Mouse (Mus musculus) ES-Bruce4 (cell line): ENCODE measurements around the gene Lsm14a. TPM values are rescaled to one million over a fixed set of nuclear protein-coding genes. Genes with fewer than 3 reads are reported as not detected.

Source experiments
- H3K27ac ChIP-seq: 2 replicates; pipeline ENCODE4 v1.5.1; 2012; ENCODE audit warnings: low read length, inconsistent platforms; ENCODE audit not compliant: insufficient read depth
- H3K27me3 ChIP-seq: 2 replicates; pipeline ENCODE4 v1.6.1; 2012; ENCODE audit warnings: mild to moderate bottlenecking, low read length, inconsistent platforms; ENCODE audit not compliant: control insufficient read depth, poor library complexity, insufficient read depth, severe bottlenecking
- H3K36me3 ChIP-seq: 2 replicates; pipeline ENCODE4 v1.6.1; 2012; ENCODE audit warnings: inconsistent platforms, mild to moderate bottlenecking, low read length, moderate library complexity; ENCODE audit not compliant: control insufficient read depth, poor library complexity, insufficient read depth, severe bottlenecking
- H3K4me1 ChIP-seq: one replicate; pipeline ENCODE4 v1.8.1; 2011; ENCODE audit warnings: low read length; ENCODE audit not compliant: control insufficient read depth, insufficient read depth
- H3K4me3 ChIP-seq: 2 replicates; pipeline ENCODE4 v1.5.1; 2011; ENCODE audit warnings: low read depth, mild to moderate bottlenecking, low read length
- H3K9ac ChIP-seq: 2 replicates; pipeline ENCODE4 v1.6.1; 2012; ENCODE audit warnings: low read depth, mild to moderate bottlenecking, inconsistent platforms; ENCODE audit not compliant: poor library complexity, severe bottlenecking
- H3K9me3 ChIP-seq: replicated peaks from 2 replicates; pipeline ENCODE4 v1.6.1; 2012; ENCODE audit warnings: mild to moderate bottlenecking, low read length, inconsistent platforms; ENCODE audit not compliant: control insufficient read depth, poor library complexity, insufficient read depth, severe bottlenecking
- CTCF ChIP-seq: IDR thresholded peaks from one replicate; pipeline ENCODE4 v1.8.1; 2011; ENCODE audit warnings: low read depth, low read length
- EP300 ChIP-seq: IDR thresholded peaks from 2 replicates; pipeline ENCODE4 v1.6.1; 2011; ENCODE audit warnings: low read depth, low read length; ENCODE audit not compliant: insufficient read depth
- POLR2A ChIP-seq: IDR thresholded peaks from one replicate; pipeline ENCODE4 v1.8.1; 2011; ENCODE audit warnings: low read length; ENCODE audit not compliant: insufficient read depth
- polyA plus RNA-seq: library from polyadenylated mRNA; stranded (reverse); fragments of >200 nt; gene quantifications from 2 replicates; pipeline ENCODE4 v1.2.4, GENCODE M21; 2011; ENCODE audit warnings: low read depth; ENCODE audit not compliant: missing spikeins, insufficient read depth, insufficient read length

Lsm14a gene
- polyA plus RNA-seq, 1 experiment, result 167 TPM

GRCm38 (mm10) chr7:34324857-34325256, 68.3 kb downstream of the Lsm14a start:
- no peak for TF ChIP-seq EP300
- TF ChIP-seq POLR2A, result no peak
- no peak for TF ChIP-seq CTCF
- Histone ChIP-seq H3K4me1 (no peaks in the 10 kb centered on the region), H3K27me3 (no peaks in the 10 kb centered on the region), H3K9ac (no peak overlapping the region), H3K27ac (no peak overlapping the region), H3K4me3 (no peak overlapping the region), H3K9me3 (no peaks in the 10 kb centered on the region), H3K36me3 (no peaks in the 10 kb centered on the region)

- no peaks in the 10 kb centered on the region for H3K27me3 ChIP-seq
- no peaks in the 10 kb centered on the region for H3K9me3 ChIP-seq
- TF ChIP-seq POLR2A (no peak), CTCF (peak; percentile 22), EP300 (no peak)
- H3K4me1 ChIP-seq, result no peaks in the 10 kb centered on the region
- H3K9ac ChIP-seq, result no peak overlapping the region
- H3K36me3 ChIP-seq, result no peaks in the 10 kb centered on the region
- H3K4me3 ChIP-seq, result no peak overlapping the region
- no peak overlapping the region for H3K27ac ChIP-seq
Observed at GRCm38 (mm10) chr7:34324005-34324404, 69.1 kb downstream of the Lsm14a start.

- Histone ChIP-seq H3K27ac (no peak overlapping the region), H3K9ac (no peak overlapping the region), H3K4me3 (no peak overlapping the region), H3K27me3 (no peaks in the 10 kb centered on the region), H3K9me3 (no peaks in the 10 kb centered on the region), H3K36me3 (no peaks in the 10 kb centered on the region), H3K4me1 (no peaks in the 10 kb centered on the region)
- TF ChIP-seq CTCF (no peak), POLR2A (no peak), EP300 (no peak)
Observed at GRCm38 (mm10) chr7:34323351-34323750, 69.8 kb downstream of the Lsm14a start.

GRCm38 (mm10) chr7:34321958-34322357, 71.2 kb downstream of the Lsm14a start:
- Histone ChIP-seq H3K27ac (no peak overlapping the region), H3K9ac (no peak overlapping the region), H3K4me1 (no peaks in the 10 kb centered on the region), H3K27me3 (no peaks in the 10 kb centered on the region), H3K36me3 (no peaks in the 10 kb centered on the region), H3K4me3 (no peak overlapping the region), H3K9me3 (no peaks in the 10 kb centered on the region)
- TF ChIP-seq POLR2A (no peak), EP300 (no peak), CTCF (no peak)

GRCm38 (mm10) chr7:34321119-34321518, 72.0 kb downstream of the Lsm14a start:
- no peak overlapping the region for H3K4me3 ChIP-seq
- no peak overlapping the region for H3K9ac ChIP-seq
- no peak overlapping the region for H3K27ac ChIP-seq
- no peaks in the 10 kb centered on the region for H3K36me3 ChIP-seq
- no peaks in the 10 kb centered on the region for H3K27me3 ChIP-seq
- H3K9me3 ChIP-seq, result no peaks in the 10 kb centered on the region
- no peaks in the 10 kb centered on the region for H3K4me1 ChIP-seq
- TF ChIP-seq CTCF (no peak), POLR2A (no peak), EP300 (no peak)

GRCm38 (mm10) chr7:34319957-34320356, 73.2 kb downstream of the Lsm14a start:
- H3K27ac ChIP-seq, result no peak overlapping the region
- TF ChIP-seq CTCF, result no peak

More at GRCm38 (mm10) chr7:34319957-34320356, 73.2 kb downstream of the Lsm14a start:
- H3K4me1 ChIP-seq, result no peaks in the 10 kb centered on the region
- no peak overlapping the region for H3K9ac ChIP-seq
- H3K9me3 ChIP-seq, result no peaks in the 10 kb centered on the region
- H3K27me3 ChIP-seq, result no peaks in the 10 kb centered on the region
- no peaks in the 10 kb centered on the region for H3K36me3 ChIP-seq
- H3K4me3 ChIP-seq, result no peak overlapping the region
